Mouse (Mus musculus) effector memory CD4-positive, alpha-beta T cell, adult 5 months (primary cell): ENCODE data around the gene Kri1. TPM values are rescaled to one million over a fixed set of nuclear protein-coding genes. Genes with fewer than 3 reads are reported as not detected.

Experiments
- polyA plus RNA-seq: library from polyadenylated mRNA; unstranded; fragments of 100-300 nt; shearing (Covaris generic); gene quantifications from one replicate; pipeline ENCODE4 v1.2.1, GENCODE M21; 2017

Kri1 gene
- 25.7 TPM for polyA plus RNA-seq

DNA sequence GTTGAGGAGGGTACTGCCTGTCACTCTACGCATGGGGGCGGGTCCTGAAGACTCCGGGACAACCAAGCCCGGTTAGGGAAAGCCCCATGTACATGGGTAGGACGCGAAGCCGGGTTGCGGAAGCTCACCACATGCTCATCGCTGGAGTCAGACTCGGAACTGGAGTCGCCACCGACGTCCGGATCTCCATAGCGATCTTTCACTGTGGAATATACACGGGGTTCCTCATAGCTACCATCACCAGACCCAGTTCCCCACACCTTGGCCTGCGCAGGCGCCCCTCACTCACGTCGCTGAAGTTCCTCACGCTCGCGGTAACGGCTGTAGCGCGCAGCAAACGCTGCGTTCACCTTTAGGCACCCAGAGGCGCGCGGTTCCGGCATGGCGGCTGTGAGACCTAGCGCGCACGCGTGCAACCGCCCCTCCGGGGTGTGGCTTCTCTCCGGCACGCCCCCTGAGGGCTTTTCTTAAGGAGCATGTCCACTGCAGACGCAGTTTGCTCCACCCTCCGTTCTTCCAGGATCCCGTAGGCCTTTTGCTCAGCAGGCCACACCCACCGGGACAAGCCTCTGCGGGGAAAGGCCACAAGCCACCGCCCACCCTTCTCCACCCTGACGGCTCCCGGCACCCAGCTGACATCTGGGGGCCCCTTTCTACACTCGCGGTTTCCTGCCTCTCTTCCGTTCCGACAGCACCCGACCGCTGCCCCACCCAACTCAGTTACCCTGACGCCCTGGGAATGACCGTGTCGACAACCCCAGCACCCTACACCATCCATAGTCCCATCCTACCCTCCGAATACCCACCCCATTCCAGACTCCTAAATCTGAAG, at the start of gene Kri1:
Gene Kri1 (minus strand): TSS at position 399 of the 832 bp plus-strand sequence.

DNA sequence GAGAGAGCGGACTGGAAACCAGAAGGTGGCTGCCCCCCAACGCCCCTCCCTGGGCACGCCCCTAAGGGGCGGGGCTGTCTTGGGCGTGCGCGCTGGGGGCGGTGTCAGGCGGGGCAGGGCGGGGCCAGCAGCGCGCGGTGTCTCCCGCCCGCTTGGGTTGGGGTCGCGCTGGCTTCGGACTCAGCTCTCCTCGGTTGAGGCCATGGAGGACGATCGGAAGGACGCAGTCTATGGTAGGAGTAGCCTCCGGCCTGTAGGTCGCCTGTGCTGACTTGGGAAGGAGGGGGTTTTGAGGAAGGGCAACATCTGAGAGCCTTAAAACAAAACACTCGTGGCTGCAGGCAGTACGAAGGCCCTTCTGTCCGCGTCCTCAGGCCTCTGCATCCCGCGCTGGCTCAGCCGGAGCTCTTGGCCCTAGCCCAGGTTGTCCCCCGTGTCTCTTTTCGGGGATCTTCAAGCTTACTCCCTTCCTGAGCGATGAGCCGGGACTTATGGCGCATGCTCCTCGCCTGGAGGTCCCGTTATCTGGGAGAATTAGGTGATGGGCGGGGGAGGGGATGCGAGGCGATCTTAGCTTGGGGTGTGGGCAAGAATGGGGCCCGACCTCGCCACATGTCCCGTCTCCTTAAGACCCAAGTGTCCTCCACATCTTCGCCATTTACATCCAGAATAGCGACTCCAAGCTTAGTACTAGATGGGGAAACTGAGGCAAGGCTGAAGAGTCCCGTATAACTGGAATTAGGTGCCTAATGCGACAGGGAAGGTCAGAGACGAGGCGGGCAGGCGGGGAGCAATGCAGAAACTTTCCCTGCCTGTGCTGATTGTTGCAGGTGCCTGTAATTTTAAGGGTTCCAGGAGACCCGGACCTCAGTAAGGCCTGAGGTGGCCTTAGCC, 33.1 kb upstream of the Kri1 start, which contains the start of gene Slc44a2:
Gene Slc44a2 (plus strand): TSS at position 80 of the 894 bp plus-strand sequence.

GRCm38 (mm10) chr9:21312134-21312533, 24.4 kb upstream of the Kri1 start, which contains the start of gene Ap1m2:
Gene Ap1m2 (minus strand): TSS chr9:21312337.

GRCm38 (mm10) chr9:21291022-21291787, 3.4 kb upstream of the Kri1 start, which contains the start of gene Cdkn2d:
Gene Cdkn2d (minus strand): TSS chr9:21291407.

GRCm38 (mm10) chr9:21265000-21265561, 22.7 kb downstream of the Kri1 start, which contains the start of gene Atg4d:
Gene Atg4d (plus strand): TSS chr9:21265293.

DNA sequence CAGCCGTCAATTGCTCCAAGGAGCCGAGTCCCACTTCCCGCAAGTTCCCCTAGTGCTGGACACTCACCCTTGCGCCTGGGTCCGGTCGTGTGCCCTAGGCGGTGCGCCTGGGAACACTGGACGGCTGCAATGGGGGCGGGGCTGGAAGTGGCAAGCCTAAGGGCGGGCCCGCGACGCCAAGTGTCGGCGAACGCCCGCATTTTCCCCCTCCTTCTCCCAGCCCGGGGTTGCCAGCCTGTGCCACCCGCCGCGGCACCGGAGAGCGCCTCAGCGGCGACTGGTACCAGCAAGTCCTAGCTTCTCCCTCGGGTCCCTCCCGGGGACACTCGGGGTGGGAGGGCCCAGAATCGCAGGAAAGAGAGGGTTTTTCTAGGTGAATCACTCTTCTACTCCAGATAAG, 39.4 kb downstream of the Kri1 start, which contains the start of gene S1pr5:
Gene S1pr5 (minus strand): TSS at position 118 of the 400 bp plus-strand sequence.

GRCm38 (mm10) chr9:21238733-21239464, 48.9 kb downstream of the Kri1 start, which contains the start of gene Keap1:
Gene Keap1 (minus strand): TSS chr9:21239361.

Other genes starting within 250 kb of the Kri1 start
- gene Zglp1, start 220.9 kb downstream of the Kri1 start, polyA plus RNA-seq: not detected
- 0.26 TPM for gene Gm49373, start 214.9 kb downstream of the Kri1 start, polyA plus RNA-seq
- 35.9 TPM for gene Fdx1l, start 214.4 kb downstream of the Kri1 start, polyA plus RNA-seq
- gene Gm38431, start 196.0 kb downstream of the Kri1 start, polyA plus RNA-seq: 4.2 TPM
- 60.3 TPM for gene Raver1, start 196.0 kb downstream of the Kri1 start, polyA plus RNA-seq
- 62.4 TPM for gene Tyk2, start 156.7 kb downstream of the Kri1 start, polyA plus RNA-seq
- gene Cdc37, start 138.0 kb downstream of the Kri1 start, polyA plus RNA-seq: 304 TPM
- 3.2 TPM for gene Pde4a, start 122.3 kb downstream of the Kri1 start, polyA plus RNA-seq
- 27.0 TPM for gene Keap1, start 48.6 kb downstream of the Kri1 start, polyA plus RNA-seq
- 0.79 TPM for gene S1pr5, start 39.5 kb downstream of the Kri1 start, polyA plus RNA-seq
- gene Atg4d, start 22.7 kb downstream of the Kri1 start, polyA plus RNA-seq: 68.1 TPM
- gene Cdkn2d, start 3.4 kb upstream of the Kri1 start, polyA plus RNA-seq: 50.4 TPM
- gene Ap1m2, start 24.4 kb upstream of the Kri1 start, polyA plus RNA-seq: 1.1 TPM
- gene Slc44a2, start 32.7 kb upstream of the Kri1 start, polyA plus RNA-seq: 292 TPM
- 58.8 TPM for gene Ilf3, start 79.9 kb upstream of the Kri1 start, polyA plus RNA-seq
- 49.9 TPM for gene Qtrt1, start 123.9 kb upstream of the Kri1 start, polyA plus RNA-seq
- gene Dnm2, start 136.9 kb upstream of the Kri1 start, polyA plus RNA-seq: 262 TPM
- 5.4 TPM for gene Tmed1, start 222.3 kb upstream of the Kri1 start, polyA plus RNA-seq
- gene AB124611, start 238.2 kb upstream of the Kri1 start, polyA plus RNA-seq: 52.1 TPM